Mouse (Mus musculus): ENCODE data around the gene Urah.

DNA sequence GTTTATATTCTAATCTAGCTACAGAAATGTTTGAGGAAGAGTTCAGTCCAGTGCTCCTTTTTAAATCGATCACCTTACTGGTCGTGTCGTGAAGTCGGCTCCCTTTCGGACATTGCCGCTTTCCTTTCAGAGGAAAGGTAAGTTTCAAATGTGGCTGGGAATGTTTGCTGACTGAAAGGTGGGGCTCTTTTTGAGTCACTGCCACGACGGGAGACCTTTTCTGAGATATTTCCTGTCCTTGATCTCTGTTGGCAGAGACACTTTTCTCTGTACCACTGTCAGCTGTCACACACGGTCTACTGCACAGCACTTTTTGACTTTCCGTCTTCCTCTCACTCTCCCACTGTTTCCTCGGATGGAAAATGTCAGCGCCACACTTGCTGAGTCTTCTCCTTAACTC lies 22.0 kb upstream of the Urah start:
- TF ChIP-seq CTCF (IDR thresholded peaks at IDR 0.05; ENCODE audit: borderline replicate concordance, insufficient read depth, low read length) = no peak
- no peak for TF ChIP-seq POLR2A (IDR thresholded peaks at IDR 0.05; ENCODE audit: low read depth, low read length)
